Comparison of ENCODE assay signal across 9 mouse cellular contexts in genomic region chr3:142497123-142497841, GRCm38 (mm10). TPM values are rescaled to one million over a fixed set of nuclear protein-coding genes. Genes with fewer than 3 reads are reported as not detected.
DNase-seq lines count a peak whose midpoint lies in the region; ATAC-seq lines count a peak whose summit lies in the region.
"Had no signal": no experiment of that assay in that cellular context is flagged by ENCODE, and none has a peak within 500 bp of the region (broad histone marks: within the 10 kb centered on the region; RNA-seq: fewer than 3 reads in every experiment).

No protein-coding gene starts in this region.

- DNase-seq in heart, postnatal 25 days (ENCODE audit: low spot score) = no peak
- peak; percentile 71 for DNase-seq in CD4-positive helper T cell, adult 2 months (ENCODE audit: low read depth, low spot score)
- DNase-seq in forebrain, embryonic 14.5 days (ENCODE audit: low spot score) = no peak
- no peak for DNase-seq in adrenal gland, postnatal 14 days
- no peak for DNase-seq in urinary bladder, postnatal 36 days (ENCODE audit: low spot score in 2 of 2)
- no peak for DNase-seq in frontal cortex, adult 2 months (ENCODE audit: extremely low spot score in 1 of 2, low spot score in 1 of 2)

- no peak for ATAC-seq in heart, embryonic 13.5 days (ENCODE audit: extremely low read depth, insufficient number of reproducible peaks, low FRiP score, low TSS enrichment)
- no peak for ATAC-seq in forebrain, embryonic 14.5 days
- ATAC-seq in megakaryocyte progenitor cell, adult 5-6 weeks (replicated peaks; ENCODE audit: poor library complexity) = peak; percentile 23

- intact Hi-C loops in heart, postnatal 25 days (cut with DNase I) = loop anchor here (1.0 kb wide), 1 partner anchor 33 kb away; the partner anchor contains the start of gene Gbp7

- WGBS in heart, embryonic 13.5 days = 48% methylated on average over 15 of the region's 15 CpGs
- WGBS in forebrain, embryonic 14.5 days = 45% methylated on average over 15 of the region's 15 CpGs

- H3K27ac ChIP-seq in heart, embryonic 13.5 days (replicated peaks) = no peak overlapping the region
- H3K27ac ChIP-seq in forebrain, embryonic 14.5 days (ENCODE audit: low read depth, low read length) = no peak overlapping the region

- peaks cover 9% of the 10 kb centered on the region for H3K4me1 ChIP-seq in heart, embryonic 13.5 days
- H3K4me1 ChIP-seq in forebrain, embryonic 14.5 days (ENCODE audit: control insufficient read depth, insufficient read depth, low read length) = no peaks in the 10 kb centered on the region

- H3K4me3 ChIP-seq in heart, embryonic 13.5 days = peak overlapping the region; percentile 22
- H3K4me3 ChIP-seq in forebrain, embryonic 14.5 days (ENCODE audit: low read depth, low read length) = no peak overlapping the region

- peak overlapping the region; percentile 52; the same call in 1 of the 2 replicates for H3K9ac ChIP-seq in heart, embryonic 13.5 days
- no peak overlapping the region for H3K9ac ChIP-seq in forebrain, embryonic 14.5 days (ENCODE audit: low read length)

- no peaks in the 10 kb centered on the region for H3K36me3 ChIP-seq in heart, embryonic 13.5 days
- no peaks in the 10 kb centered on the region for H3K36me3 ChIP-seq in forebrain, embryonic 14.5 days (ENCODE audit: control insufficient read depth, insufficient read depth, low read length)

- peak overlapping the region; percentile 56 for H3K4me2 ChIP-seq in heart, embryonic 13.5 days
- peak overlapping the region; percentile 15; the same call in 1 of the 2 replicates for H3K4me2 ChIP-seq in forebrain, embryonic 14.5 days (ENCODE audit: low read length)

- H3K27me3 ChIP-seq in heart, embryonic 13.5 days (replicated peaks) = peaks cover 5% of the 10 kb centered on the region
- H3K27me3 ChIP-seq in forebrain, embryonic 14.5 days (replicated peaks; ENCODE audit: control insufficient read depth, insufficient read depth, low read length) = no peaks in the 10 kb centered on the region

- no peaks in the 10 kb centered on the region for H3K9me3 ChIP-seq in heart, embryonic 13.5 days
- no peaks in the 10 kb centered on the region for H3K9me3 ChIP-seq in forebrain, embryonic 14.5 days (replicated peaks; ENCODE audit: control insufficient read depth, low read length)

RNA-seq across cellular contexts. Expression of gene Gbp5, which starts 3.5 kb away (rescaled TPM):
- 0.09 TPM in 2 replicates for polyA plus RNA-seq in heart, embryonic 13.5 days (2015; fragmentation: Nextera tagmentation; extraction: Ambion mirVana)
- total RNA-seq in heart, postnatal 25 days (2021) = 1 to 10 TPM; 7.3 to 8.7 TPM
- polyA plus RNA-seq in forebrain, embryonic 14.5 days (2014; fragmentation: Nextera tagmentation; extraction: Ambion mirVana) = not detected in 2 replicates
- total RNA-seq in megakaryocyte progenitor cell, adult 5-6 weeks (2015) = 4.4 and 5.1 TPM in 2 replicates
- 6.8 and 10.5 TPM in 2 replicates for total RNA-seq in megakaryocyte progenitor cell, adult 5-6 weeks (2017)
- 2.6 and 5.7 TPM in 2 replicates for total RNA-seq in adrenal gland, postnatal 14 days (2021)
- 3.0 TPM in 2 replicates for polyA plus RNA-seq in frontal cortex, adult 2 months (2012; rRNA removed)
- total RNA-seq: MEL had no signal

RNA-seq across cellular contexts. Expression of gene Gbp7, which starts 32.9 kb away (rescaled TPM):
- polyA plus RNA-seq in heart, embryonic 13.5 days (2015; fragmentation: Nextera tagmentation; extraction: Ambion mirVana) = 2.3 and 2.4 TPM in 2 replicates
- 10 to 100 TPM in 1 of 2 experiments, 1 to 10 TPM in 1; 9.5 to 12.1 TPM for total RNA-seq in heart, postnatal 25 days (2021)
- polyA plus RNA-seq in forebrain, embryonic 14.5 days (2014; fragmentation: Nextera tagmentation; extraction: Ambion mirVana) = 1.5 TPM in 2 replicates
- total RNA-seq in megakaryocyte progenitor cell, adult 5-6 weeks (2015) = 25.5 and 25.6 TPM in 2 replicates
- total RNA-seq in megakaryocyte progenitor cell, adult 5-6 weeks (2017) = 22.4 and 27.9 TPM in 2 replicates
- total RNA-seq in adrenal gland, postnatal 14 days (2021) = 9.4 and 12.2 TPM in 2 replicates
- 2.4 and 3.5 TPM in 2 replicates for polyA plus RNA-seq in frontal cortex, adult 2 months (2012; rRNA removed)
